Mouse (Mus musculus) small intestine, adult 2 months (tissue): ENCODE results near the gene Asb3.

ENCODE experiments used
- CTCF ChIP-seq: fragments of 200-500 bp; IDR thresholded peaks from 2 replicates; pipeline ENCODE4 v1.5.1; 2012; ENCODE audit warnings: low read depth, mild to moderate bottlenecking, control low read depth, inconsistent platforms, low read length, moderate library complexity, mixed read lengths; ENCODE audit not compliant: insufficient replicate concordance, insufficient read length; ENCODE audit errors: extremely low read depth
- POLR2A ChIP-seq: fragments of 200-500 bp; IDR thresholded peaks from 2 replicates; pipeline ENCODE4 v1.6.1; 2012; ENCODE audit warnings: low read depth, mild to moderate bottlenecking, control low read depth, inconsistent platforms, low read length, moderate library complexity

- TF ChIP-seq POLR2A: no peak
- no peak for TF ChIP-seq CTCF
Measured at GRCm38 (mm10) chr11:31034958-31035357, 149.7 kb downstream of the Asb3 start.
